Mouse (Mus musculus): ENCODE results near the gene Psenen.
A peak's percentile ranks its signal among the peaks of the same experiment; 100 is the strongest.

Psenen gene

GRCm38 (mm10) chr7:30515003-30515760 is 48.2 kb downstream of the Psenen start:
- peak; percentile 88 for DNase-seq (ENCODE audit: low read depth, low spot score)

Measured in ES-CJ7 (cell line).